Mouse (Mus musculus) bone marrow, adult 2 months (tissue): ENCODE measurements around the gene Atg10.

Source experiments
- CTCF ChIP-seq: fragments of 200-500 bp; IDR thresholded peaks from 2 replicates; pipeline ENCODE4 v1.5.1; 2011; ENCODE audit warnings: low read length, control low read depth; ENCODE audit not compliant: control insufficient read depth, insufficient read depth
- POLR2A ChIP-seq: fragments of 200-500 bp; IDR thresholded peaks from 2 replicates; pipeline ENCODE4 v1.6.1; 2011; ENCODE audit warnings: low read depth, mild to moderate bottlenecking, control low read depth, low read length, borderline replicate concordance; ENCODE audit not compliant: control insufficient read depth

GRCm38 (mm10) chr13:90984073-90984472, 239.7 kb downstream of the Atg10 start:
- TF ChIP-seq CTCF (no peak), POLR2A (no peak)
